In genomic region chr10:39064732-39065131, GRCm38 (mm10) we compare ENCODE assay signal across 9 mouse cellular contexts.
DNase-seq lines count a peak whose midpoint lies in the region; ATAC-seq and TF ChIP-seq lines count a peak whose summit lies in the region.
"Had no signal": no experiment of that assay in that cellular context is flagged by ENCODE, and none has a peak within 500 bp of the region (broad histone marks: within the 10 kb centered on the region; RNA-seq: fewer than 3 reads in every experiment).

No protein-coding gene starts in this region.

- H3K4me2 ChIP-seq in neural tube, embryonic 11.5 days (ENCODE audit: low read depth) = no peak overlapping the region
- H3K4me2 ChIP-seq in neural tube, embryonic 15.5 days = no peak overlapping the region
- H3K4me2 ChIP-seq: liver, embryonic 15.5 days had no signal

- no peak overlapping the region for H3K9ac ChIP-seq in neural tube, embryonic 11.5 days (ENCODE audit: low read length)
- H3K9ac ChIP-seq in neural tube, embryonic 15.5 days (replicated peaks) = no peak overlapping the region
- H3K9ac ChIP-seq: liver, embryonic 15.5 days had no signal

- no peaks in the 10 kb centered on the region for H3K9me3 ChIP-seq in neural tube, embryonic 11.5 days (ENCODE audit: control insufficient read depth, low read length)
- no peaks in the 10 kb centered on the region for H3K9me3 ChIP-seq in neural tube, embryonic 15.5 days (replicated peaks)
- H3K9me3 ChIP-seq: liver, embryonic 15.5 days had no signal

- no peaks in the 10 kb centered on the region for H3K36me3 ChIP-seq in neural tube, embryonic 11.5 days (ENCODE audit: control insufficient read depth, insufficient read depth, low read length)
- H3K36me3 ChIP-seq in neural tube, embryonic 15.5 days = no peaks in the 10 kb centered on the region
- H3K36me3 ChIP-seq: liver, embryonic 15.5 days had no signal

- H3K4me1 ChIP-seq in neural tube, embryonic 11.5 days (ENCODE audit: control insufficient read depth, insufficient read depth, low read length) = no peaks in the 10 kb centered on the region
- no peaks in the 10 kb centered on the region for H3K4me1 ChIP-seq in neural tube, embryonic 15.5 days
- H3K4me1 ChIP-seq: liver, embryonic 15.5 days had no signal

- no peak overlapping the region for H3K4me3 ChIP-seq in gastrocnemius, adult 2 months
- no peak overlapping the region for H3K4me3 ChIP-seq in neural tube, embryonic 11.5 days (ENCODE audit: low read depth, low read length)
- no peak overlapping the region for H3K4me3 ChIP-seq in neural tube, embryonic 15.5 days (replicated peaks)
- H3K4me3 ChIP-seq: liver, embryonic 15.5 days had no signal

- WGBS in neural tube, embryonic 11.5 days = 86% methylated on average over 5 of the region's 5 CpGs
- WGBS in neural tube, embryonic 15.5 days = 94% methylated on average over 5 of the region's 5 CpGs

- no peak overlapping the region for H3K27ac ChIP-seq in gastrocnemius, adult 2 months
- H3K27ac ChIP-seq in neural tube, embryonic 11.5 days (ENCODE audit: low read depth, low read length) = no peak overlapping the region
- H3K27ac ChIP-seq in neural tube, embryonic 15.5 days (replicated peaks) = no peak overlapping the region
- H3K27ac ChIP-seq: liver, embryonic 15.5 days had no signal

- ATAC-seq in neural tube, embryonic 11.5 days (ENCODE audit: insufficient read depth, low FRiP score, low TSS enrichment) = no peak
- ATAC-seq in neural tube, embryonic 15.5 days (ENCODE audit: low FRiP score) = no peak
- peak; percentile 88 for ATAC-seq in megakaryocyte progenitor cell, adult 5-6 weeks (replicated peaks; ENCODE audit: poor library complexity)
- ATAC-seq in frontal cortex, adult (ENCODE audit: low TSS enrichment) = no peak

- peak; percentile 62 for TF ChIP-seq CTCF in gastrocnemius, adult 2 months (IDR thresholded peaks at IDR 0.05)

- intact Hi-C loops in gastrocnemius, adult 2 months (cut with DNase I) = no loop called here

- DNase-seq in gastrocnemius, adult 2 months = peak; percentile 28
- no peak for DNase-seq in gastrocnemius, postnatal 4 days (ENCODE audit: low spot score in 2 of 2)
- DNase-seq in neural tube, embryonic 11.5 days (ENCODE audit: low spot score) = peak; percentile 39
- DNase-seq in c-Kit-positive CD71-negative TER-119-negative erythroid progenitor cells, embryonic 14.5 days (ENCODE audit: low read depth) = peak; percentile 19
- no peak for DNase-seq in left cerebral cortex, adult 11 months (ENCODE audit: low spot score)

- no peaks in the 10 kb centered on the region for H3K27me3 ChIP-seq in neural tube, embryonic 11.5 days (ENCODE audit: control insufficient read depth, insufficient read depth, low read length)
- H3K27me3 ChIP-seq in neural tube, embryonic 15.5 days (replicated peaks) = no peaks in the 10 kb centered on the region
- H3K27me3 ChIP-seq: liver, embryonic 15.5 days had no signal

Comparison
In these comparisons a context has a peak if more than half of its experiments do, and no peak if none do; other contexts are left out.
1. DNase-seq: peak in gastrocnemius, adult 2 months (single experiment), neural tube, embryonic 11.5 days (single experiment) and c-Kit-positive CD71-negative TER-119-negative erythroid progenitor cells, embryonic 14.5 days (single experiment); none in gastrocnemius, postnatal 4 days (0 of 2) and left cerebral cortex, adult 11 months (single experiment).